Comparison of ENCODE assay signal across 25 mouse cellular contexts in the genomic region with DNA sequence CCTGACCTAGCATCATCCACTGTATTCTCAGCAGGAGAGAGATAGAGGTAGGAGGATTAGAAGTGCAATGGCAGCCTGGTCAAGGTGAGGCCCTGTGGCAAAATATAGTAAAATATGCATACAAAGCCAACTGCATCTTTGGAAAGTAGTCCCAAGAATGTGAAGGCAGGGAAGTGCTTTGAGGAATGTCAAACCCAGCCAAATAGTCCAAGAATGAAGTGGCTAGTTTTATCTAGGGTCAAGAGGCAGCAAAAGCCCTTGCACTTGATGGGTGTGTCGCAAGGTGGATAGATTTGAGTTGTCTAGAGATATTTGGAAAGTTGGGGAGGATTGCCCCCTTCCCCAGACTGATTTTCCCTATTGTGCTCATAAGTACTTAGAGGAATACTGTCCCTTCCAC.
DNase-seq lines count a peak whose midpoint lies in the region; ATAC-seq lines count a peak whose summit lies in the region.
"Had no signal": no experiment of that assay in that cellular context is flagged by ENCODE, and none has a peak within 500 bp of the region (broad histone marks: within the 10 kb centered on the region; RNA-seq: fewer than 3 reads in every experiment).

No protein-coding gene starts in this region.

- H3K36me3 ChIP-seq in heart, embryonic 15.5 days = no peaks in the 10 kb centered on the region
- no peaks in the 10 kb centered on the region for H3K36me3 ChIP-seq in hindbrain, embryonic 13.5 days
- H3K36me3 ChIP-seq: embryonic facial prominence, embryonic 13.5 days; forebrain, embryonic 12.5 days; hindbrain, embryonic 15.5 days; limb, embryonic 12.5 days had no signal

- ATAC-seq in heart, embryonic 15.5 days (replicated peaks; ENCODE audit: insufficient number of reproducible peaks, insufficient read depth, low FRiP score, low read depth) = no peak
- ATAC-seq in hindbrain, embryonic 13.5 days (ENCODE audit: low FRiP score) = no peak
- ATAC-seq: activated CD4-positive, CD25-positive, alpha-beta regulatory T cell, adult 4 months; liver, postnatal 0 days had no signal

- WGBS in heart, embryonic 15.5 days = 30% methylated on average over 1 of the region's 1 CpGs
- WGBS in hindbrain, embryonic 13.5 days = 96% methylated on average over 1 of the region's 1 CpGs

- 0 out of 2 replicates have a peak overlapping the region, but pooled peaks have one; percentile 47 for H3K4me2 ChIP-seq in heart, embryonic 15.5 days
- H3K4me2 ChIP-seq in hindbrain, embryonic 13.5 days = no peak overlapping the region
- H3K4me2 ChIP-seq: embryonic facial prominence, embryonic 13.5 days; forebrain, embryonic 12.5 days; hindbrain, embryonic 15.5 days; limb, embryonic 12.5 days; liver, embryonic 11.5 days had no signal

- H3K4me3 ChIP-seq in heart, embryonic 15.5 days = no peak overlapping the region
- H3K4me3 ChIP-seq in hindbrain, embryonic 13.5 days = no peak overlapping the region
- H3K4me3 ChIP-seq: embryonic facial prominence, embryonic 13.5 days; erythroblast, embryonic 14.5 days; forebrain, embryonic 12.5 days; hindbrain, embryonic 15.5 days; limb, embryonic 12.5 days; megakaryocyte, embryonic 14.5 days had no signal

- no peaks in the 10 kb centered on the region for H3K9me3 ChIP-seq in heart, embryonic 15.5 days (replicated peaks)
- no peaks in the 10 kb centered on the region for H3K9me3 ChIP-seq in hindbrain, embryonic 13.5 days
- H3K9me3 ChIP-seq: embryonic facial prominence, embryonic 13.5 days; forebrain, embryonic 12.5 days; hindbrain, embryonic 15.5 days; limb, embryonic 12.5 days had no signal

- intact Hi-C loops in heart, postnatal 14 days (cut with DNase I) = no loop called here

- DNase-seq in heart, postnatal 14 days = no peak
- DNase-seq in Muller cell, postnatal 12 days (ENCODE audit: inconsistent ontology term) = peak; percentile 9
- peak; percentile 7 to 8 for DNase-seq in lung, adult 18-20 months
- DNase-seq in lung, postnatal 14 days = peak; percentile 10
- no peak for DNase-seq in urinary bladder, adult 2 months (ENCODE audit: low spot score)
- DNase-seq: adrenal gland, adult 8-10 months; cerebellum, adult 2 months; cerebellum, postnatal 25 days; embryo, embryonic 11 days; gastrocnemius, postnatal 25 days; kidney, adult 9 months; kidney, postnatal 14 days; layer of hippocampus, postnatal 36 days; liver, postnatal 0 days; thymus, postnatal 25 days had no signal

- H3K27me3 ChIP-seq in heart, embryonic 15.5 days = no peaks in the 10 kb centered on the region
- H3K27me3 ChIP-seq in hindbrain, embryonic 13.5 days = no peaks in the 10 kb centered on the region
- H3K27me3 ChIP-seq: embryonic facial prominence, embryonic 13.5 days; forebrain, embryonic 12.5 days; hindbrain, embryonic 15.5 days; limb, embryonic 12.5 days; megakaryocyte, embryonic 14.5 days had no signal

- no peak overlapping the region for H3K9ac ChIP-seq in heart, embryonic 15.5 days
- H3K9ac ChIP-seq in hindbrain, embryonic 13.5 days = no peak overlapping the region
- H3K9ac ChIP-seq: embryonic facial prominence, embryonic 13.5 days; forebrain, embryonic 12.5 days; hindbrain, embryonic 15.5 days; limb, embryonic 12.5 days; liver, postnatal 0 days had no signal

- peak overlapping the region; percentile 84 for H3K27ac ChIP-seq in heart, embryonic 15.5 days
- H3K27ac ChIP-seq in hindbrain, embryonic 13.5 days = no peak overlapping the region
- H3K27ac ChIP-seq: embryonic facial prominence, embryonic 13.5 days; hindbrain, embryonic 15.5 days; limb, embryonic 12.5 days had no signal

- H3K4me1 ChIP-seq in heart, embryonic 15.5 days (replicated peaks) = peaks cover 20% of the 10 kb centered on the region
- H3K4me1 ChIP-seq in hindbrain, embryonic 13.5 days (replicated peaks) = no peaks in the 10 kb centered on the region
- H3K4me1 ChIP-seq: embryonic facial prominence, embryonic 13.5 days; hindbrain, embryonic 15.5 days; limb, embryonic 12.5 days; megakaryocyte, embryonic 14.5 days had no signal

Comparison
In these comparisons a context has a peak if more than half of its experiments do, and no peak if none do; other contexts are left out.
1. DNase-seq: peak in Muller cell, postnatal 12 days (single experiment), lung, adult 18-20 months (2 of 2) and lung, postnatal 14 days (single experiment); none in heart, postnatal 14 days (0 of 2) and urinary bladder, adult 2 months (single experiment).